Mouse (Mus musculus): ENCODE results near the gene Cobl.

DNA sequence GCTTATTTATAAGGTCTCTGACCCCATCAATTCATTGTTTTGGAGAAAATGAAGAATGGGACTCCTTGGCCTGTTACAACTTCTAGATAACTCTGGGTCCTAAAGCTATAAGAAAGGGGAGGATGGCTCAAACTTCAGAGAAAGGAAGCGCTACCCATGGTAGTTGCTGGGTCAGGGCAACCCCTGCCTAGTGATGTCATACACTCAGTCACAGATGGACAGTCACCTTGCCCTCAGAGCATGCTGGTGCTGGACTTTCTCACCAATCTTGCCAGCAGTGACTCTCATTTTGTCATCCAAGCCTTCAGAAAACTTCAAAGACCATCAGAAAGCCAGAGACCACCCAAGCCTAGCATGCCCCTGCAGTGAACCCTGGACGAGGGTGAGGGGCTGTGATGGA lies 32.8 kb downstream of the Cobl start:
- TF ChIP-seq ZNF384 (IDR thresholded peaks at IDR 0.05; ENCODE audit: low read depth, low read length) (no peak), ZC3H11A (IDR thresholded peaks at IDR 0.05; ENCODE audit: borderline replicate concordance, low read depth, low read length) (no peak)
